Mouse (Mus musculus): ENCODE results near the gene Dnal1.

DNA sequence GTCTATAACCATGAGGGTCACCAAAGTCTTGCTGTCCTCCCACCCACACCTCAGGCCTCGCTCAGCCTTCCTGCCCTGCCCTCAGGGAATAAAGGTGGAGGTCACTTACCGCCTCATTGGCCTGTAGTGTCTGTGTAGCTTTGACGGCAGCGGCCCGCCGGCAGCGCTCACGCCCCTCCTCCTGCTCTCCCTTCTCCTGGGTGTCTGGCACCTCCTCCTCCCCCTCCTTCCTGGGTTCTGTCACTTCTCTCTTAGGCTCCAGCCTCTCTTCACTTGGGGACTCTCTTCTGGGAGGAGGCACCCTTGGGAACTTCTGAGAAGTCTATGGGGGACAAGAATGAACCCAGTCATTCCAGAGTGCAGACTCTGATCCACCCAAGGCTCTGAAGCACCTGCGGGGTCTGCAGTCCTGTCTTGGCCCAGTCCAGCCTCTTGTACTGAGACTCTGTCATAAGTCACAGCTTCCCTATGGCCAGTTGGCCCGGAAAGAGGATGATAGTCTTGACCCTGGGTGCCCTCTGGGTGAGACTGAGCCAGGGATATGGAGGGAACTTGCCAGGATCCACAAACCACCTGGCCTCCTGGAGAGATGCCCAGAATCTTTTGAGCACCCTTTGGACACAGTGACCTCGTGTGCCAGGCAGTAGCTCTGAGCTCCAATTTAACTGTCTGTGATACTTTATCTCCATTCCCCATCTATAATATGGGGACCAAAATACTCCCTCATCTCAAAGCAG, 40.8 kb downstream of the Dnal1 start:
- TF ChIP-seq GATA1 (IDR thresholded peaks at IDR 0.05; ENCODE audit: borderline replicate concordance, low read length) (no peak), FLI1 (IDR thresholded peaks at IDR 0.05; ENCODE audit: low read length) (no peak)

All from megakaryocyte, embryonic 14.5 days (primary cell).